Mouse (Mus musculus): ENCODE results near the gene Lhfpl3. TPM values are rescaled to one million over a fixed set of nuclear protein-coding genes. Genes with fewer than 3 reads are reported as not detected.
"Not testable (repeated sequence)": the region's sequence is repeated elsewhere in the genome, so short reads cannot be mapped to it uniquely, and the experiment has no call there.

The Lhfpl3 gene
- 1.6 and 2.0 TPM in 2 replicates for polyA plus RNA-seq (2016; fragmentation: Nextera tagmentation; extraction: Ambion mirVana)

- Histone ChIP-seq H3K27me3 (peaks cover 16% of the 10 kb centered on the region), H3K9ac (peak within 1 kb of the TSS; percentile 59), H3K36me3 (replicated peaks) (no peaks in the 10 kb centered on the region), H3K4me3 (replicated peaks) (peak within 1 kb of the TSS; percentile 65), H3K9me3 (no peaks in the 10 kb centered on the region), H3K4me2 (peak within 1 kb of the TSS; percentile 99), H3K4me1 (peaks cover 15% of the 10 kb centered on the region), H3K27ac (no peak within 1 kb of the TSS)
- ATAC-seq (ENCODE audit: low FRiP score): peak; percentile 90
- WGBS: under 1% methylated on average over 39 of the region's 53 CpGs
Observed at GRCm38 (mm10) chr5:22745885-22746532, at the start of gene Lhfpl3. TSS of gene Lhfpl3 (plus strand) at chr5:22746059.

GRCm38 (mm10) chr5:22706271-22706670 lies 39.6 kb upstream of the Lhfpl3 start:
- ATAC-seq (ENCODE audit: low FRiP score): not testable (repeated sequence)

DNA sequence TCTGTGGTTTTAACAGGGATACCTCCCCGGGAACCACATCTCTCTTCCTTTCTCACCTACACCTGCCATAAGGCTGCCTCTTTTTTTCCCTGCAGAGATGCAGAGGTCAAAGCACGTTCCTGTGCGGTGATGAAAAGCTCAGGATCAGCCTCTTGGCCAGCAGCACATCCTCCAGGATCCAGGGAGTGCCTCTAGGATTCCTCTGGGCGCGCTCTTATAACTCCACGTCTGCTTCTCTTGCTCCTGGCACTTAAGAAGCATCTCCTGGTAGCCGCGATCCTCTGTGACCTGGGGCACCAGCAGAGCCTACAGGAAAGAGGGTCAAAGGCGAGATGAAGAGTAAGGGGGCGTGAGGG lies 352 bp upstream of the Lhfpl3 start:
- under 1% methylated on average over 10 of the region's 10 CpGs for WGBS
- Histone ChIP-seq H3K27me3 (peaks cover 16% of the 10 kb centered on the region), H3K9me3 (no peaks in the 10 kb centered on the region), H3K9ac (peak overlapping the region; percentile 59; the same call in 1 of the 2 replicates), H3K36me3 (replicated peaks) (no peaks in the 10 kb centered on the region), H3K4me3 (replicated peaks) (peak overlapping the region; percentile 65), H3K4me1 (peaks cover 15% of the 10 kb centered on the region), H3K4me2 (peak overlapping the region; percentile 99), H3K27ac (no peak overlapping the region)
- ATAC-seq (ENCODE audit: low FRiP score): no peak; the same call in 1 of the 2 replicates

More at GRCm38 (mm10) chr5:22706271-22706670, 39.6 kb upstream of the Lhfpl3 start:
- H3K4me3 ChIP-seq (replicated peaks); H3K36me3 ChIP-seq (replicated peaks); H3K4me1 ChIP-seq; H3K27me3 ChIP-seq; H3K27ac ChIP-seq; H3K9ac ChIP-seq; H3K9me3 ChIP-seq; H3K4me2 ChIP-seq: not testable (repeated sequence)
- 90% methylated on average over 4 of the region's 4 CpGs for WGBS

- ATAC-seq (ENCODE audit: low FRiP score): peak; percentile 57
- Histone ChIP-seq H3K4me3 (replicated peaks) (peak overlapping the region; percentile 65), H3K9ac (peak overlapping the region; percentile 59), H3K4me2 (peak overlapping the region; percentile 99), H3K27ac (no peak overlapping the region), H3K9me3 (no peaks in the 10 kb centered on the region), H3K4me1 (peaks cover 15% of the 10 kb centered on the region), H3K36me3 (replicated peaks) (no peaks in the 10 kb centered on the region), H3K27me3 (peaks cover 16% of the 10 kb centered on the region)
- 1% methylated on average over 20 of the region's 20 CpGs for WGBS
Observed at GRCm38 (mm10) chr5:22746533-22747021, 718 bp downstream of the Lhfpl3 start.

GRCm38 (mm10) chr5:22747305-22747704 lies 1.4 kb downstream of the Lhfpl3 start:
- Histone ChIP-seq H3K27ac (no peak overlapping the region), H3K4me2 (peak overlapping the region; percentile 99), H3K27me3 (peaks cover 16% of the 10 kb centered on the region), H3K4me3 (replicated peaks) (peak overlapping the region; percentile 65), H3K36me3 (replicated peaks) (no peaks in the 10 kb centered on the region), H3K9me3 (no peaks in the 10 kb centered on the region), H3K9ac (no peak overlapping the region), H3K4me1 (peaks cover 15% of the 10 kb centered on the region)
- 5% methylated on average over 7 of the region's 7 CpGs for WGBS
- no peak for ATAC-seq (ENCODE audit: low FRiP score)

DNA sequence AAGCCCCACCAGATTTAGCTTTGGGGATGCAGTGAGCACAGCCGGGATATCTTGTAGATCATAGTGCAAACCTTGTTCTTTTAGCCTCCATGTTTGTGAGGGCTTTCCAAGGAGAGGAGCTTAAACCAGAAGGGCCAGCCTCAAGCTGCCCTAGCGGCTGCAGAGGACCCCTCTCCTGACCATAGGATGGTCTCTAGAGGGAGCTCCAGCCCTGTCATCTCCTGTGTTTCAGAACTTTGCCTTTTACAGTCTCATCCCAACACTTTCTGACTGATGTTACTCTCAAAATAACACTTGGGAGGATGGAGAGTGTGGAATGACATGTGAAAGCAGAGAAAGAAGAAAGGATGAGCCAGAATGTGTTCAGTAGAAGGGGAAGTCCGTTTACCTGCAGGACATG lies 11.4 kb downstream of the Lhfpl3 start:
- H3K4me3 ChIP-seq (replicated peaks): no peak overlapping the region
- H3K36me3 ChIP-seq (replicated peaks): no peaks in the 10 kb centered on the region
- no peak overlapping the region for H3K4me2 ChIP-seq
- no peak for ATAC-seq (ENCODE audit: low FRiP score)
- no peaks in the 10 kb centered on the region for H3K9me3 ChIP-seq
- H3K27me3 ChIP-seq: no peaks in the 10 kb centered on the region
- H3K9ac ChIP-seq: no peak overlapping the region
- WGBS: 36% methylated on average over 3 of the region's 3 CpGs
- no peaks in the 10 kb centered on the region for H3K4me1 ChIP-seq
- H3K27ac ChIP-seq: no peak overlapping the region

GRCm38 (mm10) chr5:22770726-22771125 lies 24.9 kb downstream of the Lhfpl3 start:
- Histone ChIP-seq H3K4me3 (replicated peaks) (no peak overlapping the region), H3K4me1 (no peaks in the 10 kb centered on the region), H3K9me3 (no peaks in the 10 kb centered on the region), H3K27ac (no peak overlapping the region), H3K9ac (no peak overlapping the region), H3K27me3 (no peaks in the 10 kb centered on the region), H3K36me3 (replicated peaks) (no peaks in the 10 kb centered on the region), H3K4me2 (no peak overlapping the region)
- WGBS: 58% methylated on average over 1 of the region's 1 CpGs
- no peak for ATAC-seq (ENCODE audit: low FRiP score)

GRCm38 (mm10) chr5:22795361-22795760 lies 49.5 kb downstream of the Lhfpl3 start:
- H3K27ac ChIP-seq: no peak overlapping the region
- no peak overlapping the region for H3K4me2 ChIP-seq
- H3K9ac ChIP-seq: no peak overlapping the region
- H3K36me3 ChIP-seq (replicated peaks): no peaks in the 10 kb centered on the region
- ATAC-seq (ENCODE audit: low FRiP score): no peak
- 75% methylated on average over 1 of the region's 1 CpGs for WGBS
- H3K4me1 ChIP-seq: no peaks in the 10 kb centered on the region
- H3K4me3 ChIP-seq (replicated peaks): no peak overlapping the region
- no peaks in the 10 kb centered on the region for H3K27me3 ChIP-seq
- H3K9me3 ChIP-seq: no peaks in the 10 kb centered on the region

DNA sequence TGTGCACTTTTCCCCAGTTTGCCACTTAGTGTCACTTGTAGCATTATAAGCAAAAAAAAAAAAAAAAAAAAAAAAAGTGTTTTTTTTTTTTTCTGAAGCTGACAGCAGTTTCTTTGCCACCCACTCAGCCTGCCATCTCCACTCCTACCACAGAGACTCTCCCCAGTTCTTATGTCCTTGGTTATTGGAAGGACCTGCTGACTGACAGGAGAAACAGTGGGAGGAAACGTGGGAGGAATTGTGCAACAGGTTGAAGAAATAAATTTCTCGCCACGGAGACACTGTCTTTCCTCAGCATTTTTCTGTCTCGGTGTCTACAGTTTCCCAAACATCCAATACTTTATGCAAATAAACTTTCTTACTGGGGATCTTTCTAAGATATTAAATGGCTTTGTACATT lies 67.6 kb downstream of the Lhfpl3 start:
- H3K4me3 ChIP-seq (replicated peaks): no peak overlapping the region
- no peak overlapping the region for H3K9ac ChIP-seq
- H3K27me3 ChIP-seq: no peaks in the 10 kb centered on the region
- no peak overlapping the region for H3K27ac ChIP-seq
- H3K36me3 ChIP-seq (replicated peaks): no peaks in the 10 kb centered on the region
- no peak for ATAC-seq (ENCODE audit: low FRiP score)
- WGBS: 90% methylated on average over 4 of the region's 4 CpGs
- H3K4me2 ChIP-seq: no peak overlapping the region
- no peaks in the 10 kb centered on the region for H3K4me1 ChIP-seq
- no peaks in the 10 kb centered on the region for H3K9me3 ChIP-seq

GRCm38 (mm10) chr5:22829822-22830450 lies 84.1 kb downstream of the Lhfpl3 start:
- 76% methylated on average over 3 of the region's 3 CpGs for WGBS
- ATAC-seq (ENCODE audit: low FRiP score): no peak

GRCm38 (mm10) chr5:22851572-22851971 lies 105.7 kb downstream of the Lhfpl3 start:
- H3K9ac ChIP-seq: no peak overlapping the region
- no peaks in the 10 kb centered on the region for H3K9me3 ChIP-seq
- H3K36me3 ChIP-seq (replicated peaks): no peaks in the 10 kb centered on the region
- 64% methylated on average over 14 of the region's 14 CpGs for WGBS
- H3K4me3 ChIP-seq (replicated peaks): no peak overlapping the region
- ATAC-seq (ENCODE audit: low FRiP score): no peak
- H3K27ac ChIP-seq: no peak overlapping the region
- no peaks in the 10 kb centered on the region for H3K27me3 ChIP-seq
- H3K4me2 ChIP-seq: no peak overlapping the region
- H3K4me1 ChIP-seq: no peaks in the 10 kb centered on the region

More at GRCm38 (mm10) chr5:22829822-22830450, 84.1 kb downstream of the Lhfpl3 start:
- Histone ChIP-seq H3K27me3 (no peaks in the 10 kb centered on the region), H3K4me2 (no peak overlapping the region), H3K9me3 (no peaks in the 10 kb centered on the region), H3K9ac (no peak overlapping the region), H3K4me3 (replicated peaks) (no peak overlapping the region), H3K36me3 (replicated peaks) (no peaks in the 10 kb centered on the region), H3K27ac (no peak overlapping the region), H3K4me1 (no peaks in the 10 kb centered on the region)

- no peak overlapping the region for H3K9ac ChIP-seq
- no peak overlapping the region for H3K4me3 ChIP-seq (replicated peaks)
- 91% methylated on average over 2 of the region's 2 CpGs for WGBS
- H3K4me2 ChIP-seq: no peak overlapping the region
- H3K4me1 ChIP-seq: no peaks in the 10 kb centered on the region
- H3K27me3 ChIP-seq: no peaks in the 10 kb centered on the region
- H3K9me3 ChIP-seq: no peaks in the 10 kb centered on the region
- ATAC-seq (ENCODE audit: low FRiP score): no peak
- no peaks in the 10 kb centered on the region for H3K36me3 ChIP-seq (replicated peaks)
- no peak overlapping the region for H3K27ac ChIP-seq
Observed at GRCm38 (mm10) chr5:22853503-22853902, 107.6 kb downstream of the Lhfpl3 start.

GRCm38 (mm10) chr5:22856480-22856879 lies 110.6 kb downstream of the Lhfpl3 start:
- H3K4me3 ChIP-seq (replicated peaks): no peak overlapping the region
- no peak for ATAC-seq (ENCODE audit: low FRiP score)
- no peaks in the 10 kb centered on the region for H3K36me3 ChIP-seq (replicated peaks)
- no peak overlapping the region for H3K4me2 ChIP-seq
- H3K9ac ChIP-seq: no peak overlapping the region
- H3K27me3 ChIP-seq: no peaks in the 10 kb centered on the region
- 73% methylated on average over 4 of the region's 4 CpGs for WGBS
- H3K4me1 ChIP-seq: no peaks in the 10 kb centered on the region
- H3K9me3 ChIP-seq: no peaks in the 10 kb centered on the region
- no peak overlapping the region for H3K27ac ChIP-seq

Data from forebrain, embryonic 12.5 days (tissue).